Mouse (Mus musculus): ENCODE data around the gene Exosc8. TPM values are rescaled to one million over a fixed set of nuclear protein-coding genes. Genes with fewer than 3 reads are reported as not detected.

Exosc8 gene
- polyA plus RNA-seq (2015; fragmentation: Nextera tagmentation; extraction: Ambion mirVana), result 37.1 and 41.3 TPM in 2 replicates

DNA sequence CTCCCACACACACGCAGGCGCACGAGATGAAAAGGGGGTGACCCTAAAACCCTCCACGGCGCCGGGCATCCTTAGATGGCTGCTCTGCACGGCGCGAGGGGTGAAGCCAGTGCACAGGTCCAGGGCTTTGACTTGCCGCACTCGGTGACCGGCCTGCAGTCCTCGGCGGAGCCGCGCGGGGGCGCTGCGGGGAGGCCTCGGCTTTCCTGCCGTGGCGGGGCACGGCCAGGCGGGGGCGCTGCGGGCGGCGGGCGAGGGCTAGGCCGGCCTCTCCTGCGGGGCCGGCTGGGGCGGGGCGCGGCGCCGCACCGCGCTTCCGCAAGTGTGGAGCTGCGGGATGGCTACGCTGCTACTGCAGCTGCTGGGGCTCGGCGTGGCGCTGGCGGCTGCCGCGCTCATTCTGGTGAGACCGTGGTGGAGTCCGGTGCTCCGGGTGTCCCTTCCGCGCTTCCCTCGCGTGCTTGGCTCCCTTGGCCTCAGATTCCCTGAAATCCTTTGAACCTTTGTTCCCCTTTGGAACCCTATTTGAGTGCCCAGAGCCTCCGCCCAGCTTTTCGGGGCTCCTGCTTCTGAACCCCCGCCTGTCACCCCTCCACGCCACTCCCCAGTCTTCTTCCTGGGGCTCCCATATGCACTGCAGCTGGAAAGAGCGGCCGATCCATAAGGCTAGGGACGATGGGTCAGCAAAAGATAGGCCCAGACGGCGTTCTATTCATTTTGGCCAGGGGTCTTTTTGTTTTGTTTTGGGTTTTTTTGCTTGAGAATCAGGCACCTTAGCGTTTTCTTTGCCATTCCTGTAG lies at the start of gene Exosc8, which contains the start of gene Alg5:
TSS of gene Exosc8 (minus strand) at position 147 of the 800 bp plus-strand sequence.
TSS of gene Alg5 (plus strand) at position 293 of the 800 bp plus-strand sequence.
- peak; percentile 88 for TF ChIP-seq CTCF (IDR thresholded peaks at IDR 0.05; ENCODE audit: low read depth)
- no peak for TF ChIP-seq EP300 (optimal IDR thresholded peaks at IDR 0.05)

DNA sequence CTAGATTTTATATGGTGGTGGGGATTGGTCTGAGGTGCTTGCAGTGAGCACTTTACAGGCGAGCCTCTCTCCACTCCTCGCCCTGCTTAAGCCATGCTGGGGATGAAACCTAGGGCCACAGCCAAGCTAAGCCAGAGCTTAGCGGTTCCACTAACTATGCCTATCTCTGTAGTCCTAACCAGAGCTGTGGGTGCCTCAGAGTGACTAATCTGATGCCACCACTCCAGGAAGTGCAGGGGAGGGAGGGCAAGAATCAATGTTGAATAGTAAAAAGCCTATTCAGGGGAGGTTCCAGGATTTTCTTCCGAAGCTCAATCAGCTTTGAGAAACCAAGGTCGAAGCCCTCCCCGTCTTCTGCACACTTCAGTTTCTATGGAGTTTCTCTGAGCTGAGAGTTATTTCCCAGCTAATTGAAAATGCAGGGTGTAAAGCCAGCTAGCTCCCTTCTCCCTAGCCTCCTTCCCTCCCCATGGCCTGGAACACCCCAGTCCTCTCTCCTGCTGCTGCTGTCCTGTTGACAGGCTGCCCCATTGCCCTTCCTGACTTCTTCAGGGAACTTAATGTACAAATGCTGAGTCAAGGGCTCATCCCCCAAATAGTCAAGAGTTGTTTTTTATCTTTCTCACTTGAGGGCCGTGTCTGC lies 40.9 kb upstream of the Exosc8 start:
- ATAC-seq (ENCODE audit: low FRiP score, low TSS enrichment), result no peak
- H3K4me3 ChIP-seq (ENCODE audit: low read depth, low read length), result no peak overlapping the region
- no peak overlapping the region for H3K9ac ChIP-seq (ENCODE audit: low read length)
- no peak overlapping the region for H3K4me2 ChIP-seq (replicated peaks; ENCODE audit: low read depth)
- H3K4me1 ChIP-seq (replicated peaks; ENCODE audit: control insufficient read depth, insufficient read depth), result no peaks in the 10 kb centered on the region
- no peak for TF ChIP-seq EP300 (optimal IDR thresholded peaks at IDR 0.05)
- TF ChIP-seq CTCF (IDR thresholded peaks at IDR 0.05; ENCODE audit: low read depth), result no peak
- H3K27me3 ChIP-seq (ENCODE audit: control insufficient read depth, insufficient read depth, low read length), result no peaks in the 10 kb centered on the region
- H3K27ac ChIP-seq (replicated peaks), result no peak overlapping the region
- DNase-seq (ENCODE audit: low spot score), result no peak
- H3K36me3 ChIP-seq (ENCODE audit: control insufficient read depth, insufficient read depth, low read length), result no peaks in the 10 kb centered on the region
- 68% methylated on average over 7 of the region's 7 CpGs for WGBS
- no peaks in the 10 kb centered on the region for H3K9me3 ChIP-seq (ENCODE audit: control insufficient read depth, low read length)

More for the DNA sequence above, at the start of gene Exosc8, which contains the start of gene Alg5:
- peak; percentile 92 for ATAC-seq (ENCODE audit: low FRiP score, low TSS enrichment)
- Histone ChIP-seq H3K27me3 (ENCODE audit: control insufficient read depth, insufficient read depth, low read length) (no peaks in the 10 kb centered on the region), H3K27ac (replicated peaks) (peak within 1 kb of the TSS; percentile 99), H3K9ac (ENCODE audit: low read length) (peak within 1 kb of the TSS; percentile 93), H3K4me1 (replicated peaks; ENCODE audit: control insufficient read depth, insufficient read depth) (no peaks in the 10 kb centered on the region), H3K4me2 (replicated peaks; ENCODE audit: low read depth) (peak within 1 kb of the TSS; percentile 93), H3K36me3 (ENCODE audit: control insufficient read depth, insufficient read depth, low read length) (peaks cover 1% of the 10 kb centered on the region; the same call in 1 of the 2 replicates), H3K9me3 (ENCODE audit: control insufficient read depth, low read length) (no peaks in the 10 kb centered on the region), H3K4me3 (ENCODE audit: low read depth, low read length) (peak within 1 kb of the TSS; percentile 88)
- peak; percentile 93 for DNase-seq (ENCODE audit: low spot score)
- whole genome bisulfite sequencing, result under 1% methylated on average over 35 of the region's 65 CpGs

DNA sequence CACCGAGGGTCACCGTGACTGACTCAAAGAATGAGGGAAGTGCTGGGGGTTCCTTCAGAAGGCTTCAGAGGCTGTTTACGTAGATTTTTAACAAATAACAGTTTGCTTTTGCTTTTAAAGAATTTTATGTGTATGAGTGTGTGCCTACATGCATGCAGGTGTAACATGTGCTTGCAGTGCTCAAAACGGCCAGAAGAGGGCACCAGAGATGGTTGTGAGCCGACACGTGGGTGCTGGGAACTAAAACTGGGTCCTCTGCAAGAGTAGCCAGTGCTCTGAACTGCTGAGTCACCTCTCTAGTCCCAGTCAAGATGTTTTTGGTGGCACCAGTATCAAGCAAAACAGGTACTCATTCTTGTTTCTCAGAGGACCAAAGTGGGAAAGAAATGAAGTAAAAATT lies 38.4 kb upstream of the Exosc8 start:
- H3K36me3 ChIP-seq (ENCODE audit: control insufficient read depth, insufficient read depth, low read length), result no peaks in the 10 kb centered on the region
- H3K4me1 ChIP-seq (replicated peaks; ENCODE audit: control insufficient read depth, insufficient read depth), result no peaks in the 10 kb centered on the region
- no peak overlapping the region for H3K4me3 ChIP-seq (ENCODE audit: low read depth, low read length)
- no peak for DNase-seq (ENCODE audit: low spot score)
- TF ChIP-seq EP300 (optimal IDR thresholded peaks at IDR 0.05), result no peak
- peak; percentile 33 for TF ChIP-seq CTCF (IDR thresholded peaks at IDR 0.05; ENCODE audit: low read depth)
- no peaks in the 10 kb centered on the region for H3K9me3 ChIP-seq (ENCODE audit: control insufficient read depth, low read length)
- no peak for ATAC-seq (ENCODE audit: low FRiP score, low TSS enrichment)
- no peak overlapping the region for H3K27ac ChIP-seq (replicated peaks)
- 89% methylated on average over 6 of the region's 6 CpGs for WGBS
- no peak overlapping the region for H3K9ac ChIP-seq (ENCODE audit: low read length)
- no peaks in the 10 kb centered on the region for H3K27me3 ChIP-seq (ENCODE audit: control insufficient read depth, insufficient read depth, low read length)
- H3K4me2 ChIP-seq (replicated peaks; ENCODE audit: low read depth), result no peak overlapping the region

DNA sequence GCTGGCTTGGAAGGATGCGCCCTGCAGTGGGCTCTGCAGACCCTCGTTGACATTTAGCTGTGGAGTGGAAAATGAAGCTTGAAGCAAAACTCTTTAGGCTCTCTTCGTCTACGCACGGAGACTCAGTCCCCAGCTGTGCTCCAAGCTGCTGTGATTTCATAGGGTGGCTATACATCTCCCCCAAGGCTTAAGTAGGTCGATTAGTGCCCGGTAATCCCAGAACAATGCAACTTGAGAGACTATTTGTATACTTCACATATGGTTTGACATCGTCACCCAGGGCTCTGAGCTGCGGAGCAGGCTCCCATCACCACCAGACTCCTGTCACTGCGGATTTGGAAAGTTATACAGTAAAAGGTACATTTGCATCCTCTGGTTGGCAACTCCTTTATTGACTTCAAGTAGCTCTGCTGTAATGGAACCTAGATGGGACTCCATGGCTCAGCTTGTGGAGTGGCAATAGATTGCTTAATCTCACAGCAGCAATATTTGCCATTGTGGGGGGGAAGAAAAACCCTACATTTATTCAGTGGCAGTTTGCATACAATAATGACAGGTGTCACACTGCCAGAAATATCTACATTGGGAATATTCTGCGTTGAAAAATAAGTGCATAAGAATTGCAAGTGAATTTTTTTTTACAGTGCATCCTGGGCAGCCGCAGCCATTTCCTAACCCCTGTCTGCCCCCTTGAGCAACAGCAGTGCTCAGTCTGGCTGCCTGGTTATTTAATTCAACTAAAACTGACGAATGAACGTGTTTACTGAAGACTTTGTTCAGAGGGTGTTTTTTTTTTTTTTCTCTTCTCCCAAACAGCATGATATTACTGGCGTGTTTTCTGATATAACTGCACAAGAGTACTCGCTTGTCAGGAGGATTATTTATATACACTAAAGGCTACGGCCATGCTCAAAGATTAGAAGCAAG lies 34.4 kb upstream of the Exosc8 start:
- H3K36me3 ChIP-seq (ENCODE audit: control insufficient read depth, insufficient read depth, low read length), result no peaks in the 10 kb centered on the region
- DNase-seq (ENCODE audit: low spot score) (no peak), ATAC-seq (ENCODE audit: low FRiP score, low TSS enrichment) (no peak)
- WGBS, result 54% methylated on average over 17 of the region's 17 CpGs
- no peaks in the 10 kb centered on the region for H3K4me1 ChIP-seq (replicated peaks; ENCODE audit: control insufficient read depth, insufficient read depth)
- no peak overlapping the region for H3K9ac ChIP-seq (ENCODE audit: low read length)
- no peaks in the 10 kb centered on the region for H3K9me3 ChIP-seq (ENCODE audit: control insufficient read depth, low read length)
- no peaks in the 10 kb centered on the region for H3K27me3 ChIP-seq (ENCODE audit: control insufficient read depth, insufficient read depth, low read length)
- no peak overlapping the region for H3K27ac ChIP-seq (replicated peaks)
- no peak overlapping the region for H3K4me2 ChIP-seq (replicated peaks; ENCODE audit: low read depth)
- no peak for TF ChIP-seq EP300 (optimal IDR thresholded peaks at IDR 0.05)
- no peak for TF ChIP-seq CTCF (IDR thresholded peaks at IDR 0.05; ENCODE audit: low read depth)
- H3K4me3 ChIP-seq (ENCODE audit: low read depth, low read length), result no peak overlapping the region

DNA sequence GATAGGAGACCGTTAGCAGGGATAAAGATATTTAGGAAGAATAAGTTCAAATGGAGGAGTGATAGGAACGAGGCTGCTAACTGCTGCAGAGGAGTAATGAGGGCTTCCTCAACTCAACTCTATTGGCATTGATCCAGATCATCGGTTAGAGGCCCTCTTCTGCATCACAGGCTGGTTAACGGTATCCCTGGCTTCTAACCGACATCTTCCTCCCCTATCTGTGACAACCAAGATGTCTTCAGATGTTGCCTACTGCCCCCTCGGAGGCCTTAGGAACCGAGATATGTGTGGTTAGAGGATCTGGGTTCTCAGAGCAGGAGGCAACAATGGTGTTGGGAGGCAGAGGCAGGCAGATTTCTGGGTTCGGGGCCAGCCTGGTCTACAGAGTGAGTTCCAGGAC lies 33.4 kb upstream of the Exosc8 start:
- Histone ChIP-seq H3K27ac (replicated peaks) (no peak overlapping the region), H3K4me2 (replicated peaks; ENCODE audit: low read depth) (no peak overlapping the region), H3K27me3 (ENCODE audit: control insufficient read depth, insufficient read depth, low read length) (no peaks in the 10 kb centered on the region), H3K9me3 (ENCODE audit: control insufficient read depth, low read length) (no peaks in the 10 kb centered on the region), H3K9ac (ENCODE audit: low read length) (no peak overlapping the region), H3K36me3 (ENCODE audit: control insufficient read depth, insufficient read depth, low read length) (no peaks in the 10 kb centered on the region), H3K4me3 (ENCODE audit: low read depth, low read length) (no peak overlapping the region), H3K4me1 (replicated peaks; ENCODE audit: control insufficient read depth, insufficient read depth) (no peaks in the 10 kb centered on the region)
- ATAC-seq (ENCODE audit: low FRiP score, low TSS enrichment), result no peak
- TF ChIP-seq EP300 (optimal IDR thresholded peaks at IDR 0.05) (no peak), CTCF (IDR thresholded peaks at IDR 0.05; ENCODE audit: low read depth) (no peak)
- WGBS, result 84% methylated on average over 8 of the region's 8 CpGs
- no peak for DNase-seq (ENCODE audit: low spot score)

All from stomach, postnatal 0 days (tissue).